Mouse (Mus musculus) ovary, postnatal 36 days (tissue): ENCODE measurements at regions not wholly inside any gene's neighbourhood (a gene's known extent, or its start where the extent isn't known, plus 50 kb on each side); places are given as distances from the start of the nearest gene placed in this dataset.

Source experiments
- DNase-seq: peaks from one replicate; pipeline ENCODE4 v3.0.0; 2022; ENCODE audit warnings: low spot score, mixed read lengths

- DNase-seq, result no peak
Measured at GRCm38 (mm10) chr12:13030333-13030732, 88.6 kb upstream of the Mycn start.

- DNase-seq, result no peak
Measured at GRCm38 (mm10) chr12:13028086-13028485, 86.4 kb upstream of the Mycn start.

GRCm38 (mm10) chr12:13026041-13026580 is 84.4 kb upstream of the Mycn start:
- DNase-seq, result no peak

GRCm38 (mm10) chr12:13024215-13024841 is 82.6 kb upstream of the Mycn start:
- no peak for DNase-seq

- DNase-seq, result no peak
Measured at GRCm38 (mm10) chr12:13011023-13011761, 69.5 kb upstream of the Mycn start.

GRCm38 (mm10) chr12:13010405-13010804 is 68.7 kb upstream of the Mycn start:
- no peak for DNase-seq

- no peak for DNase-seq
Measured at GRCm38 (mm10) chr12:13009470-13009869, 67.8 kb upstream of the Mycn start.

- DNase-seq, result no peak
Measured at GRCm38 (mm10) chr12:13002703-13003102, 61.0 kb upstream of the Mycn start.

GRCm38 (mm10) chr12:13002069-13002590 is 60.4 kb upstream of the Mycn start:
- no peak for DNase-seq

- DNase-seq, result no peak
Measured at GRCm38 (mm10) chr12:12995974-12996361, 54.3 kb upstream of the Mycn start.

GRCm38 (mm10) chr12:12995061-12995973 is 53.6 kb upstream of the Mycn start:
- peak; percentile 12 for DNase-seq

- no peak for DNase-seq
Measured at GRCm38 (mm10) chr12:12993894-12994714, 52.4 kb upstream of the Mycn start.
